Mouse (Mus musculus) forebrain, embryonic 15.5 days (tissue): Measurements from ENCODE around the gene Ankzf1. TPM values are rescaled to one million over a fixed set of nuclear protein-coding genes. Genes with fewer than 3 reads are reported as not detected.

Source experiments
- ATAC-seq: fragments of 200-750 bp; cut with Nextera tagmentation; replicated peaks from 2 replicates; pipeline ENCODE4 v1.8.0; 2017; ENCODE audit warnings: mild to moderate bottlenecking, moderate TSS enrichment, moderate library complexity
- H3K27ac ChIP-seq: fragments of 300-500 bp; sonication (generic); replicated peaks from 2 replicates; pipeline ENCODE4 v1.5.1; 2015; ENCODE audit warnings: mild to moderate bottlenecking, inconsistent platforms
- H3K27me3 ChIP-seq: fragments of 300-500 bp; sonication (generic); 2 replicates; pipeline ENCODE4 v1.6.1; 2015; ENCODE audit warnings: inconsistent platforms
- H3K36me3 ChIP-seq: fragments of 300-500 bp; sonication (generic); 2 replicates; pipeline ENCODE4 v1.6.1; 2015; ENCODE audit warnings: mild to moderate bottlenecking, inconsistent platforms
- H3K4me1 ChIP-seq: fragments of 300-500 bp; sonication (generic); 2 replicates; pipeline ENCODE4 v1.6.1; 2015; ENCODE audit warnings: inconsistent platforms
- H3K4me2 ChIP-seq: fragments of 300-500 bp; sonication (generic); replicated peaks from 2 replicates; pipeline ENCODE4 v1.6.1; 2015; ENCODE audit warnings: mild to moderate bottlenecking, inconsistent platforms
- H3K4me3 ChIP-seq: fragments of 300-500 bp; sonication (generic); 2 replicates; pipeline ENCODE4 v1.5.1; 2015; ENCODE audit warnings: mild to moderate bottlenecking, inconsistent platforms
- H3K9ac ChIP-seq: fragments of 300-500 bp; sonication (generic); replicated peaks from 2 replicates; pipeline ENCODE4 v1.6.1; 2015; ENCODE audit warnings: mild to moderate bottlenecking, inconsistent platforms
- H3K9me3 ChIP-seq: fragments of 300-500 bp; sonication (generic); 2 replicates; pipeline ENCODE4 v1.6.1; 2016; ENCODE audit warnings: inconsistent platforms
- WGBS: fragments of 180-500 bp; shearing (Covaris S2); methylation state at CpG from one replicate; pipeline ENCODE4 v1.1.7; 2015; ENCODE audit warnings: mixed read lengths; 5-methylcytosine and 5-hydroxymethylcytosine counted together
- polyA plus RNA-seq: library from polyadenylated mRNA; unstranded; fragments of >200 nt; fragmentation: Nextera tagmentation; extraction: Ambion mirVana; gene quantifications from 2 replicates; pipeline ENCODE4 v1.2.1, GENCODE M21; 2015

The Ankzf1 gene
- polyA plus RNA-seq, 1 experiment from 2014 or later: 28.6 TPM

- peaks cover 36% of the 10 kb centered on the region for H3K36me3 ChIP-seq
- peak overlapping the region; percentile 94 for H3K4me2 ChIP-seq
- under 1% methylated on average over 19 of the region's 19 CpGs for WGBS
- peaks cover 24% of the 10 kb centered on the region for H3K4me1 ChIP-seq
- no peaks in the 10 kb centered on the region for H3K9me3 ChIP-seq
- peak overlapping the region; percentile 79 for H3K4me3 ChIP-seq
- ATAC-seq: peak; percentile 21; the same call in 1 of the 2 replicates
- peak overlapping the region; percentile 90 for H3K9ac ChIP-seq
- no peaks in the 10 kb centered on the region for H3K27me3 ChIP-seq
- H3K27ac ChIP-seq: peak overlapping the region; percentile 94
Observed at GRCm38 (mm10) chr1:75192452-75192851, 501 bp downstream of the Ankzf1 start.

- Histone ChIP-seq H3K4me1 (no peaks in the 10 kb centered on the region), H3K4me3 (no peak overlapping the region), H3K9me3 (no peaks in the 10 kb centered on the region), H3K4me2 (no peak overlapping the region), H3K27ac (no peak overlapping the region), H3K27me3 (no peaks in the 10 kb centered on the region), H3K9ac (no peak overlapping the region), H3K36me3 (peaks cover 38% of the 10 kb centered on the region)
- ATAC-seq: no peak
- WGBS: 96% methylated on average over 1 of the region's 1 CpGs
Observed at GRCm38 (mm10) chr1:75201236-75201635, 9.3 kb downstream of the Ankzf1 start.

- Histone ChIP-seq H3K27ac (no peak overlapping the region), H3K9me3 (no peaks in the 10 kb centered on the region), H3K36me3 (peaks cover 18% of the 10 kb centered on the region), H3K27me3 (no peaks in the 10 kb centered on the region), H3K4me2 (peak overlapping the region; percentile 89), H3K9ac (peak overlapping the region; percentile 39), H3K4me3 (peak overlapping the region; percentile 86), H3K4me1 (peaks cover 38% of the 10 kb centered on the region)
- ATAC-seq: no peak
- 11% methylated on average over 34 of the region's 34 CpGs for WGBS
Observed at GRCm38 (mm10) chr1:75208967-75209678, 17.2 kb downstream of the Ankzf1 start.

- Histone ChIP-seq H3K9ac (peak within 1 kb of the TSS; percentile 89), H3K9me3 (no peaks in the 10 kb centered on the region), H3K27me3 (no peaks in the 10 kb centered on the region), H3K4me1 (peaks cover 38% of the 10 kb centered on the region), H3K4me3 (peak within 1 kb of the TSS; percentile 86), H3K27ac (no peak within 1 kb of the TSS), H3K4me2 (peak within 1 kb of the TSS; percentile 89), H3K36me3 (peaks cover 29% of the 10 kb centered on the region)
- WGBS: 5% methylated on average over 42 of the region's 42 CpGs
- ATAC-seq: peak; percentile 96
Observed at GRCm38 (mm10) chr1:75210136-75211087, 18.5 kb downstream of the Ankzf1 start, which contains the start of the genes Glb1l and Stk16. Gene Glb1l, minus strand, starts transcription at chr1:75210813. Gene Stk16, plus strand, starts transcription at chr1:75210838.

DNA sequence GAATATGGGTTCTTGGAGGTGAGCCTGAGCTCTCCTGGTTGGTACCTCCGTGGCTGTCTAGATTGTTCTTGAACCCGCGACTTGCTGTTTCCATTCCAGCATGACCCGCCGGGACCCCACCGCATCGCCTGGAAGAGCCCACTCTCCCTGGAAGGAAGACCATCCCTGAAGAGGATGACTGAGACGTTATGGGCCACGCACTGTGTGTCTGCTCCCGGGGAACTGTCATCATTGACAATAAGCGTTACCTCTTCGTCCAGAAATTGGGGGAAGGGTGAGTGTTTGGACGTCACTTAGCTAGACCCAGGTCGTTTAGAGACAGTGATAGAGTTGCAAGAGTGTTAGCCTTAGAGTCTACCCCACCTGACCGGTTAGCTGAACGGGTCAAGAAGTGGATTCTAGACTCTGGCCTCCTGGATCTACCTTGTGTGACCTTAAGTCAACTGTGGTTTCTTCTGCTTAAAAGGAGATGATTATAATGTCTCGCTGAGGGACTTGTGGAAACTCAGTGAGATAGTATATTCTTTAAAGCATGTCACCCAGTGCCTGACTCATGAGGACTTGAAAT is 19.3 kb downstream of the Ankzf1 start:
- peak; percentile 19 for ATAC-seq
- Histone ChIP-seq H3K27ac (no peak overlapping the region), H3K27me3 (0 out of 2 replicates have a peak, but pooled peaks cover under 1% of the 10 kb centered on the region), H3K4me3 (peak overlapping the region; percentile 86), H3K9me3 (no peaks in the 10 kb centered on the region), H3K4me2 (peak overlapping the region; percentile 89), H3K36me3 (peaks cover 31% of the 10 kb centered on the region), H3K9ac (peak overlapping the region; percentile 89), H3K4me1 (peaks cover 38% of the 10 kb centered on the region)
- 14% methylated on average over 17 of the region's 17 CpGs for WGBS

DNA sequence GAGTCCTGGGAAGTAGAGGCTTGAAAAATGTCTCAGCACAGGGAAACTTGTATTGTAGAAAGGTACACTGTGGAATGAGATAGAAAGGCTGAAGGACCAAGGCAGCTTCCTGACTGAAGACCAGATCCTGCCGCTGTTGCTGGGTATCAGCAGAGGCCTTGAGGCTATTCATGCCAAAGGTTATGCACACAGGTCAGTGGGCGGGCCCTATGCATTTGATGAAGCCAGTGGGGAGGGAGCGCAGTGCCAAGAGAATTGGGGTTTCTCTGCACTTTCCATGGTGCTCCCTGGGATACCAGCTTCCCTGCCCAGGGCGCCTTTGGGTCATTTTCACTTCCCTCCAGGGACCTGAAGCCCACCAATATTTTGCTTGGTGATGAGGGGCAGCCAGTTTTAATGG is 20.6 kb downstream of the Ankzf1 start:
- no peak for ATAC-seq
- H3K36me3 ChIP-seq: peaks cover 31% of the 10 kb centered on the region
- H3K27me3 ChIP-seq: 0 out of 2 replicates have a peak, but pooled peaks cover 10% of the 10 kb centered on the region
- peaks cover 38% of the 10 kb centered on the region for H3K4me1 ChIP-seq
- H3K4me3 ChIP-seq: no peak overlapping the region
- H3K9ac ChIP-seq: no peak overlapping the region
- 93% methylated on average over 4 of the region's 4 CpGs for WGBS
- no peaks in the 10 kb centered on the region for H3K9me3 ChIP-seq
- no peak overlapping the region for H3K4me2 ChIP-seq
- no peak overlapping the region for H3K27ac ChIP-seq

- 94% methylated on average over 7 of the region's 7 CpGs for WGBS
- Histone ChIP-seq H3K36me3 (peaks cover 31% of the 10 kb centered on the region), H3K9me3 (no peaks in the 10 kb centered on the region), H3K4me3 (no peak overlapping the region), H3K4me1 (peaks cover 43% of the 10 kb centered on the region), H3K27ac (no peak overlapping the region), H3K27me3 (peaks cover 14% of the 10 kb centered on the region; the same call in 1 of the 2 replicates), H3K9ac (no peak overlapping the region), H3K4me2 (no peak overlapping the region)
- no peak for ATAC-seq
Observed at GRCm38 (mm10) chr1:75213096-75213495, 21.1 kb downstream of the Ankzf1 start.

DNA sequence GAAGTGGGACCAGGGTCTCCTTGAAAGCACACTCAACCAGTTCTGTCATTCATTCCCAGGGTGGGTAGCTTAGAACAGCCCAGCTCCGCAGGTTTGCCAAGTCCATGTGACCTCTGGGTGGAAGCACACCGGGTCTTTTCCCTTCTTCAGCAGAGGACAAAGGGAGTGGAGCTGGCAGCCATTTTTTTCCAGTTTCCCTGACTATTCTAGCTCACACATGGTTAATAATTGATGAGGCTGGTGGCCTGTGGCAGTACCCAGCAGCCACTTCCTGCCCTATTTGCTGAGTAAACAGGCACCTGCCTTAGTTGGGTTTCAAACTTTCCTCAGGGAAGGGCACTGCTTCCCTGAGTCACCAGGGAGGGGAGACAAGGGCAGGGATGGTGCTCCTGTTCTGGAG is 22.5 kb downstream of the Ankzf1 start:
- no peaks in the 10 kb centered on the region for H3K9me3 ChIP-seq
- 84% methylated on average over 2 of the region's 2 CpGs for WGBS
- H3K4me3 ChIP-seq: no peak overlapping the region
- H3K4me1 ChIP-seq: peaks cover 44% of the 10 kb centered on the region
- ATAC-seq: no peak
- H3K36me3 ChIP-seq: peaks cover 31% of the 10 kb centered on the region
- no peak overlapping the region for H3K27ac ChIP-seq
- no peak overlapping the region for H3K4me2 ChIP-seq
- H3K9ac ChIP-seq: no peak overlapping the region
- peaks cover 23% of the 10 kb centered on the region; the same call in 1 of the 2 replicates for H3K27me3 ChIP-seq

- peaks cover 44% of the 10 kb centered on the region for H3K4me1 ChIP-seq
Observed at GRCm38 (mm10) chr1:75214886-75215285, 22.9 kb downstream of the Ankzf1 start.

DNA sequence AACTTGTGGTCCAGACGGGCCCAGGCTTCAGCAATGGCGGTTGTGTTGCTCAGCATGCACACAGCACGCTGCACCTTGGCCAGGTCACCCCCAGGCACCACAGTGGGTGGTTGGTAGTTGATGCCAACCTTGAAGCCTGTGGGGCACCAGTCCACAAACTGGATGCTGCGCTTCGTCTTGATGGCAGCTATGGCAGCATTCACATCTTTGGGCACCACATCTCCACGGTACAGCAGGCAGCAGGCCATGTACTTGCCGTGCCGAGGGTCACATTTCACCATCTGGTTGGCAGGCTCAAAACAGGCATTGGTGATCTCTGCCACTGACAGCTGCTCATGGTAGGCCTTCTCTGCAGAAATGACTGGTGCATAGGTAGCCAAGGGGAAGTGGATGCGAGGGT is 23.8 kb downstream of the Ankzf1 start:
- peaks cover 36% of the 10 kb centered on the region for H3K27me3 ChIP-seq
- H3K36me3 ChIP-seq: peaks cover 31% of the 10 kb centered on the region

More at GRCm38 (mm10) chr1:75214886-75215285, 22.9 kb downstream of the Ankzf1 start:
- 70% methylated on average over 5 of the region's 5 CpGs for WGBS
- no peak overlapping the region for H3K4me3 ChIP-seq
- H3K4me2 ChIP-seq: no peak overlapping the region
- no peak overlapping the region for H3K27ac ChIP-seq
- peaks cover 31% of the 10 kb centered on the region for H3K36me3 ChIP-seq
- no peak overlapping the region for H3K9ac ChIP-seq
- H3K27me3 ChIP-seq: peaks cover 27% of the 10 kb centered on the region
- no peaks in the 10 kb centered on the region for H3K9me3 ChIP-seq
- no peak for ATAC-seq

GRCm38 (mm10) chr1:75216797-75217585 is 25.0 kb downstream of the Ankzf1 start:
- peak overlapping the region; percentile 62; the same call in 1 of the 2 replicates for H3K27ac ChIP-seq
- WGBS: 81% methylated on average over 13 of the region's 13 CpGs

More for the DNA sequence above, 23.8 kb downstream of the Ankzf1 start:
- no peak overlapping the region for H3K4me3 ChIP-seq
- no peak overlapping the region for H3K9ac ChIP-seq
- H3K4me2 ChIP-seq: no peak overlapping the region
- no peak for ATAC-seq
- WGBS: 91% methylated on average over 9 of the region's 9 CpGs
- H3K4me1 ChIP-seq: peaks cover 39% of the 10 kb centered on the region
- H3K9me3 ChIP-seq: no peaks in the 10 kb centered on the region
- H3K27ac ChIP-seq: no peak overlapping the region

More at GRCm38 (mm10) chr1:75216797-75217585, 25.0 kb downstream of the Ankzf1 start:
- ATAC-seq: no peak
- H3K36me3 ChIP-seq: peaks cover 31% of the 10 kb centered on the region
- H3K9ac ChIP-seq: no peak overlapping the region
- no peaks in the 10 kb centered on the region for H3K9me3 ChIP-seq
- peaks cover 29% of the 10 kb centered on the region for H3K4me1 ChIP-seq
- peaks cover 48% of the 10 kb centered on the region for H3K27me3 ChIP-seq
- H3K4me2 ChIP-seq: no peak overlapping the region
- H3K4me3 ChIP-seq: no peak overlapping the region
